Mouse (Mus musculus) heart, adult 2 months (tissue): ENCODE data around the gene Brpf3.

Experiments used
- CTCF ChIP-seq: fragments of 200-600 bp; IDR thresholded peaks from 2 replicates; pipeline ENCODE4 v1.8.1; 2022; ENCODE audit warnings: antibody characterized with exemption, mild to moderate bottlenecking, moderate library complexity
- EP300 ChIP-seq: fragments of 200-500 bp; IDR thresholded peaks from 2 replicates; pipeline ENCODE4 v1.6.1; 2011; ENCODE audit warnings: low read depth, low read length, control low read depth; ENCODE audit not compliant: insufficient read depth

DNA sequence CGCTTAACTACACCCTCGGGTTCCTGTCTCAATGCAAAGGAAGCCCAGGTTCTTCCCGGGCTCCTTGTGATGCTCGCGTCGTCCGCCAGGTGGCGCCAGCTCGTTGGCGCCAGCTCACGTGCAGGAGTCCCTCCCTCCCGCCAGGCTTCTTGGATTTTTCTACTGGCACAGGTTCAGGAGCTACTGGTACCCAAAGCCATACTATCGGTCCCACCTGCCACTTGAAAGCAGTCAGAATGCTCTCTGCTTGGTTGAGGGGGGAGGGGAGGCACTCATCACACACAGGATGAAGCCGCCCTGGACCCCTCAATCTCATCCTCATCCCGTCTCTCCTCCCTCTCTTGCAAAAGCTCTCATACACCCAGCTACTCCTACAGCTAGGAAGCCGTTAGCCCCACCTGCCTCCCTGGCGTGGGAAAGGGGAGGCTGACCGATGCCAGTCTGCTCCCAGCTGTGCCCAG, 79.1 kb downstream of the Brpf3 start:
- peak; percentile 65; the same call in 1 of the 2 replicates for TF ChIP-seq EP300
- peak; percentile 86 for TF ChIP-seq CTCF
